Mouse (Mus musculus): ENCODE measurements around the gene BC035044. TPM values are rescaled to one million over a fixed set of nuclear protein-coding genes. Genes with fewer than 3 reads are reported as not detected.
"Not testable (repeated sequence)": the region's sequence is repeated elsewhere in the genome, so short reads cannot be mapped to it uniquely, and the experiment has no call there.

Gene BC035044
- polyA plus RNA-seq, 1 experiment from 2014 or later = 0.67 TPM

- no peak overlapping the region for H3K4me2 ChIP-seq
- H3K9ac ChIP-seq (ENCODE audit: low read length) = no peak overlapping the region
- DNase-seq (ENCODE audit: low spot score, missing footprints) (no peak), ATAC-seq (ENCODE audit: low FRiP score) (no peak)
- H3K4me1 ChIP-seq (ENCODE audit: control insufficient read depth, insufficient read depth, low read length) = no peaks in the 10 kb centered on the region
- 89% methylated on average over 3 of the region's 3 CpGs for WGBS
- H3K27ac ChIP-seq (ENCODE audit: low read depth, low read length) = no peak overlapping the region
- no peak overlapping the region for H3K4me3 ChIP-seq (ENCODE audit: low read depth, low read length)
- no peaks in the 10 kb centered on the region for H3K9me3 ChIP-seq (ENCODE audit: control insufficient read depth, low read length)
- no peaks in the 10 kb centered on the region for H3K27me3 ChIP-seq (ENCODE audit: control insufficient read depth, insufficient read depth, low read length)
- H3K36me3 ChIP-seq (ENCODE audit: control insufficient read depth, insufficient read depth, low read length) = no peaks in the 10 kb centered on the region
These were observed 4.6 kb upstream of the BC035044 start for GRCm38 (mm10) chr6:128895404-128896001.

- no peak overlapping the region for H3K9ac ChIP-seq (ENCODE audit: low read length)
- WGBS = 85% methylated on average over 5 of the region's 5 CpGs
- ATAC-seq (ENCODE audit: low FRiP score) = no peak
- H3K4me3 ChIP-seq (ENCODE audit: low read depth, low read length) = no peak overlapping the region
- no peak overlapping the region for H3K27ac ChIP-seq (ENCODE audit: low read depth, low read length)
- H3K36me3 ChIP-seq (ENCODE audit: control insufficient read depth, insufficient read depth, low read length) = no peaks in the 10 kb centered on the region
- no peaks in the 10 kb centered on the region for H3K4me1 ChIP-seq (ENCODE audit: control insufficient read depth, insufficient read depth, low read length)
- no peaks in the 10 kb centered on the region for H3K27me3 ChIP-seq (ENCODE audit: control insufficient read depth, insufficient read depth, low read length)
- no peak overlapping the region for H3K4me2 ChIP-seq
- no peak for DNase-seq (ENCODE audit: low spot score, missing footprints)
- no peaks in the 10 kb centered on the region for H3K9me3 ChIP-seq (ENCODE audit: control insufficient read depth, low read length)
These were observed 2.1 kb downstream of the BC035044 start for GRCm38 (mm10) chr6:128888834-128889233.

- not testable (repeated sequence) for H3K4me1 ChIP-seq (ENCODE audit: control insufficient read depth, insufficient read depth, low read length); H3K27ac ChIP-seq (ENCODE audit: low read depth, low read length); H3K36me3 ChIP-seq (ENCODE audit: control insufficient read depth, insufficient read depth, low read length); H3K4me2 ChIP-seq; ATAC-seq (ENCODE audit: low FRiP score); DNase-seq (ENCODE audit: low spot score, missing footprints); H3K9ac ChIP-seq (ENCODE audit: low read length); H3K9me3 ChIP-seq (ENCODE audit: control insufficient read depth, low read length); H3K4me3 ChIP-seq (ENCODE audit: low read depth, low read length); H3K27me3 ChIP-seq (ENCODE audit: control insufficient read depth, insufficient read depth, low read length)
- 88% methylated on average over 6 of the region's 6 CpGs for WGBS
These were observed 3.7 kb downstream of the BC035044 start, which contains the start of gene Clec2i for GRCm38 (mm10) chr6:128887091-128887790. Gene Clec2i, plus strand, starts transcription at chr6:128887588.

GRCm38 (mm10) chr6:128871910-128872610 is 18.9 kb downstream of the BC035044 start:
- no peaks in the 10 kb centered on the region for H3K9me3 ChIP-seq (ENCODE audit: control insufficient read depth, low read length)
- ATAC-seq (ENCODE audit: low FRiP score) (no peak), DNase-seq (ENCODE audit: low spot score, missing footprints) (peak; percentile 53)
- WGBS = 85% methylated on average over 1 of the region's 1 CpGs
- no peaks in the 10 kb centered on the region for H3K4me1 ChIP-seq (ENCODE audit: control insufficient read depth, insufficient read depth, low read length)
- H3K27me3 ChIP-seq (ENCODE audit: control insufficient read depth, insufficient read depth, low read length) = no peaks in the 10 kb centered on the region
- H3K4me3 ChIP-seq (ENCODE audit: low read depth, low read length) = no peak overlapping the region
- H3K36me3 ChIP-seq (ENCODE audit: control insufficient read depth, insufficient read depth, low read length) = no peaks in the 10 kb centered on the region
- H3K27ac ChIP-seq (ENCODE audit: low read depth, low read length) = no peak overlapping the region
- H3K4me2 ChIP-seq = no peak overlapping the region
- H3K9ac ChIP-seq (ENCODE audit: low read length) = no peak overlapping the region

GRCm38 (mm10) chr6:128868861-128869260 is 22.1 kb downstream of the BC035044 start:
- DNase-seq (ENCODE audit: low spot score, missing footprints) = peak; percentile 41
- WGBS = 10% methylated on average over 3 of the region's 3 CpGs
- no peaks in the 10 kb centered on the region for H3K27me3 ChIP-seq (ENCODE audit: control insufficient read depth, insufficient read depth, low read length)

GRCm38 (mm10) chr6:128857976-128858375 is 33.0 kb downstream of the BC035044 start:
- Histone ChIP-seq H3K9ac (ENCODE audit: low read length) (no peak overlapping the region), H3K9me3 (ENCODE audit: control insufficient read depth, low read length) (no peaks in the 10 kb centered on the region), H3K4me2 (no peak overlapping the region), H3K4me1 (ENCODE audit: control insufficient read depth, insufficient read depth, low read length) (no peaks in the 10 kb centered on the region), H3K4me3 (ENCODE audit: low read depth, low read length) (no peak overlapping the region), H3K27me3 (ENCODE audit: control insufficient read depth, insufficient read depth, low read length) (no peaks in the 10 kb centered on the region), H3K27ac (ENCODE audit: low read depth, low read length) (no peak overlapping the region), H3K36me3 (ENCODE audit: control insufficient read depth, insufficient read depth, low read length) (no peaks in the 10 kb centered on the region)
- WGBS = 80% methylated on average over 2 of the region's 2 CpGs
- ATAC-seq (ENCODE audit: low FRiP score) (no peak), DNase-seq (ENCODE audit: low spot score, missing footprints) (peak; percentile 80)

More at GRCm38 (mm10) chr6:128868861-128869260, 22.1 kb downstream of the BC035044 start:
- Histone ChIP-seq H3K27ac (ENCODE audit: low read depth, low read length) (no peak overlapping the region), H3K36me3 (ENCODE audit: control insufficient read depth, insufficient read depth, low read length) (no peaks in the 10 kb centered on the region), H3K9ac (ENCODE audit: low read length) (no peak overlapping the region), H3K4me2 (no peak overlapping the region), H3K4me3 (ENCODE audit: low read depth, low read length) (no peak overlapping the region), H3K4me1 (ENCODE audit: control insufficient read depth, insufficient read depth, low read length) (no peaks in the 10 kb centered on the region), H3K9me3 (ENCODE audit: control insufficient read depth, low read length) (no peaks in the 10 kb centered on the region)
- no peak for ATAC-seq (ENCODE audit: low FRiP score)

GRCm38 (mm10) chr6:128856250-128856649 is 34.7 kb downstream of the BC035044 start:
- H3K9me3 ChIP-seq (ENCODE audit: control insufficient read depth, low read length) = no peaks in the 10 kb centered on the region
- DNase-seq (ENCODE audit: low spot score, missing footprints) (peak; percentile 39), ATAC-seq (ENCODE audit: low FRiP score) (no peak)
- H3K36me3 ChIP-seq (ENCODE audit: control insufficient read depth, insufficient read depth, low read length) = no peaks in the 10 kb centered on the region
- H3K27ac ChIP-seq (ENCODE audit: low read depth, low read length) = no peak overlapping the region
- H3K9ac ChIP-seq (ENCODE audit: low read length) = no peak overlapping the region
- H3K27me3 ChIP-seq (ENCODE audit: control insufficient read depth, insufficient read depth, low read length) = no peaks in the 10 kb centered on the region
- H3K4me3 ChIP-seq (ENCODE audit: low read depth, low read length) = no peak overlapping the region
- 88% methylated on average over 5 of the region's 5 CpGs for WGBS
- no peak overlapping the region for H3K4me2 ChIP-seq
- no peaks in the 10 kb centered on the region for H3K4me1 ChIP-seq (ENCODE audit: control insufficient read depth, insufficient read depth, low read length)

- no peaks in the 10 kb centered on the region for H3K4me1 ChIP-seq (ENCODE audit: control insufficient read depth, insufficient read depth, low read length)
- WGBS = 88% methylated on average over 1 of the region's 1 CpGs
- no peak overlapping the region for H3K4me2 ChIP-seq
- H3K4me3 ChIP-seq (ENCODE audit: low read depth, low read length) = no peak overlapping the region
- H3K27me3 ChIP-seq (ENCODE audit: control insufficient read depth, insufficient read depth, low read length) = no peaks in the 10 kb centered on the region
- ATAC-seq (ENCODE audit: low FRiP score) = no peak
- no peaks in the 10 kb centered on the region for H3K9me3 ChIP-seq (ENCODE audit: control insufficient read depth, low read length)
- peak; percentile 53 for DNase-seq (ENCODE audit: low spot score, missing footprints)
- H3K36me3 ChIP-seq (ENCODE audit: control insufficient read depth, insufficient read depth, low read length) = no peaks in the 10 kb centered on the region
- no peak overlapping the region for H3K9ac ChIP-seq (ENCODE audit: low read length)
- no peak overlapping the region for H3K27ac ChIP-seq (ENCODE audit: low read depth, low read length)
These were observed 35.4 kb downstream of the BC035044 start for GRCm38 (mm10) chr6:128855477-128855876.

- Histone ChIP-seq H3K36me3 (ENCODE audit: control insufficient read depth, insufficient read depth, low read length) (no peaks in the 10 kb centered on the region), H3K27ac (ENCODE audit: low read depth, low read length) (no peak overlapping the region), H3K27me3 (ENCODE audit: control insufficient read depth, insufficient read depth, low read length) (no peaks in the 10 kb centered on the region), H3K9ac (ENCODE audit: low read length) (no peak overlapping the region), H3K4me2 (no peak overlapping the region), H3K9me3 (ENCODE audit: control insufficient read depth, low read length) (no peaks in the 10 kb centered on the region), H3K4me3 (ENCODE audit: low read depth, low read length) (no peak overlapping the region), H3K4me1 (ENCODE audit: control insufficient read depth, insufficient read depth, low read length) (no peaks in the 10 kb centered on the region)
- ATAC-seq (ENCODE audit: low FRiP score) (no peak), DNase-seq (ENCODE audit: low spot score, missing footprints) (peak; percentile 33)
- WGBS = 95% methylated on average over 3 of the region's 3 CpGs
These were observed 36.0 kb downstream of the BC035044 start for GRCm38 (mm10) chr6:128854895-128855294.
